Mouse (Mus musculus): ENCODE data around the gene Pou2af1.

The Pou2af1 gene

GRCm38 (mm10) chr9:51213023-51213728 is at the start of gene Pou2af1:
Gene Pou2af1, plus strand, starts transcription at chr9:51213708.
- DNase-seq = no peak

- DNase-seq = no peak
Measured at GRCm38 (mm10) chr9:51163989-51164388, 49.5 kb upstream of the Pou2af1 start.

- DNase-seq = no peak
Measured at GRCm38 (mm10) chr9:51165312-51166180, 48.0 kb upstream of the Pou2af1 start, which contains the start of gene Gm32742. Gene Gm32742, minus strand, starts transcription at chr9:51165517.

- DNase-seq = no peak
Measured at GRCm38 (mm10) chr9:51167954-51168353, 45.6 kb upstream of the Pou2af1 start.

GRCm38 (mm10) chr9:51168698-51169097 is 44.8 kb upstream of the Pou2af1 start:
- DNase-seq = no peak

- DNase-seq = no peak
Measured at GRCm38 (mm10) chr9:51169133-51169532, 44.4 kb upstream of the Pou2af1 start.

GRCm38 (mm10) chr9:51170298-51170697 is 43.2 kb upstream of the Pou2af1 start:
- no peak for DNase-seq

- no peak for DNase-seq
Measured at GRCm38 (mm10) chr9:51174890-51175464, 38.5 kb upstream of the Pou2af1 start.

GRCm38 (mm10) chr9:51175722-51176121 is 37.8 kb upstream of the Pou2af1 start:
- DNase-seq = no peak

- no peak for DNase-seq
Measured at GRCm38 (mm10) chr9:51178297-51178696, 35.2 kb upstream of the Pou2af1 start.

GRCm38 (mm10) chr9:51180621-51181020 is 32.9 kb upstream of the Pou2af1 start:
- no peak for DNase-seq

- DNase-seq = no peak
Measured at GRCm38 (mm10) chr9:51182716-51183710, 30.5 kb upstream of the Pou2af1 start.

- no peak for DNase-seq
Measured at GRCm38 (mm10) chr9:51185386-51185785, 28.1 kb upstream of the Pou2af1 start.

- DNase-seq = no peak
Measured at GRCm38 (mm10) chr9:51185871-51186270, 27.6 kb upstream of the Pou2af1 start.

- no peak for DNase-seq
Measured at GRCm38 (mm10) chr9:51190655-51191054, 22.9 kb upstream of the Pou2af1 start.

GRCm38 (mm10) chr9:51194790-51195189 is 18.7 kb upstream of the Pou2af1 start:
- DNase-seq = no peak

- DNase-seq = no peak
Measured at GRCm38 (mm10) chr9:51208974-51209332, 4.6 kb upstream of the Pou2af1 start.

GRCm38 (mm10) chr9:51211191-51211590 is 2.3 kb upstream of the Pou2af1 start:
- DNase-seq = no peak

GRCm38 (mm10) chr9:51213729-51214237 is 275 bp downstream of the Pou2af1 start:
- DNase-seq = no peak

GRCm38 (mm10) chr9:51215311-51215710 is 1.8 kb downstream of the Pou2af1 start:
- DNase-seq = no peak

GRCm38 (mm10) chr9:51215949-51216348 is 2.4 kb downstream of the Pou2af1 start:
- DNase-seq = no peak

- no peak for DNase-seq
Measured at GRCm38 (mm10) chr9:51225636-51226166, 12.2 kb downstream of the Pou2af1 start.
